ENCODE assay signal across 9 mouse cellular contexts in genomic region chr5:129914024-129914423, GRCm38 (mm10). TPM values are rescaled to one million over a fixed set of nuclear protein-coding genes. Genes with fewer than 3 reads are reported as not detected.
DNase-seq lines count a peak whose midpoint lies in the region; ATAC-seq and TF ChIP-seq lines count a peak whose summit lies in the region.
"Had no signal": no experiment of that assay in that cellular context is flagged by ENCODE, and none has a peak within 500 bp of the region (broad histone marks: within the 10 kb centered on the region; RNA-seq: fewer than 3 reads in every experiment).

No protein-coding gene starts in this region.

- DNase-seq in cerebellum, adult 18-20 months: peak; percentile 22 to 33
- no peak for DNase-seq in layer of hippocampus, adult 2 months (ENCODE audit: low spot score in 2 of 2)
- DNase-seq in layer of hippocampus, postnatal 36 days: no peak
- DNase-seq in liver, embryonic 14.5 days (ENCODE audit: low read depth in 3 of 3, low spot score in 3 of 3): no peak
- peak; percentile 72 for DNase-seq in splenic B cell, adult 2 months (ENCODE audit: low read depth, low spot score)

- H3K4me3 ChIP-seq in layer of hippocampus, adult 2 months: no peak overlapping the region
- H3K4me3 ChIP-seq in liver, embryonic 14.5 days (ENCODE audit: insufficient read depth in 1 of 2, low read depth in 2 of 2, low read length in 2 of 2): no peak overlapping the region
- H3K4me3 ChIP-seq: stomach, embryonic 15.5 days had no signal

- WGBS in liver, embryonic 14.5 days (ENCODE audit: insufficient replicate concordance): 32% methylated on average over 2 of the region's 2 CpGs

- TF ChIP-seq EP300 in liver, embryonic 14.5 days (IDR thresholded peaks at IDR 0.05; ENCODE audit: low read depth): no peak

- peak; percentile 67 for TF ChIP-seq CTCF in layer of hippocampus, adult 2 months (conservative IDR thresholded peaks at IDR 0.05)
- peak; percentile 88 for TF ChIP-seq CTCF in liver, embryonic 14.5 days (IDR thresholded peaks at IDR 0.05; ENCODE audit: low read depth)

- H3K9me3 ChIP-seq in liver, embryonic 14.5 days (ENCODE audit: control insufficient read depth, low read length): no peaks in the 10 kb centered on the region
- H3K9me3 ChIP-seq: stomach, embryonic 15.5 days had no signal

- no peak overlapping the region for H3K27ac ChIP-seq in layer of hippocampus, adult 2 months
- no peak overlapping the region for H3K27ac ChIP-seq in liver, embryonic 14.5 days
- H3K27ac ChIP-seq: stomach, embryonic 15.5 days had no signal

- H3K27me3 ChIP-seq in liver, embryonic 14.5 days (ENCODE audit: control insufficient read depth, insufficient read depth, low read length): peaks cover 2% of the 10 kb centered on the region; the same call in 1 of the 2 replicates
- H3K27me3 ChIP-seq in splenic B cell, adult 2 months (ENCODE audit: control insufficient read depth, insufficient read depth, low read length, poor library complexity, severe bottlenecking): no peaks in the 10 kb centered on the region
- H3K27me3 ChIP-seq: stomach, embryonic 15.5 days had no signal

- H3K36me3 ChIP-seq in liver, embryonic 14.5 days (replicated peaks; ENCODE audit: control insufficient read depth, insufficient read depth, low read depth): no peaks in the 10 kb centered on the region
- H3K36me3 ChIP-seq in splenic B cell, adult 2 months (ENCODE audit: control insufficient read depth, insufficient read depth, low read length, poor library complexity, severe bottlenecking): no peaks in the 10 kb centered on the region
- H3K36me3 ChIP-seq: stomach, embryonic 15.5 days had no signal

- no peak overlapping the region for H3K9ac ChIP-seq in liver, embryonic 14.5 days (replicated peaks)
- H3K9ac ChIP-seq: stomach, embryonic 15.5 days had no signal

- ATAC-seq in cerebellum, adult (ENCODE audit: insufficient number of reproducible peaks, low FRiP score, low TSS enrichment): no peak
- ATAC-seq in common myeloid progenitor, adult 5-6 weeks (replicated peaks; ENCODE audit: low read depth, poor library complexity, severe bottlenecking): peak; percentile 88
- peak; percentile 25; the same call in 1 of the 2 replicates for ATAC-seq in liver, embryonic 14.5 days (ENCODE audit: insufficient read depth)
- ATAC-seq in frontal cortex, adult (ENCODE audit: low TSS enrichment): no peak; the same call in 1 of the 2 replicates

- peaks cover 3 to 7% of the 10 kb centered on the region in 2 experiments; a peak in 2 of 4 replicates for H3K4me1 ChIP-seq in liver, embryonic 14.5 days (replicated peaks; ENCODE audit: control insufficient read depth in 2 of 2, insufficient read depth in 2 of 2, low read length in 1 of 2)
- H3K4me1 ChIP-seq: stomach, embryonic 15.5 days had no signal

- H3K4me2 ChIP-seq in liver, embryonic 14.5 days (ENCODE audit: low read depth): no peak overlapping the region
- H3K4me2 ChIP-seq: stomach, embryonic 15.5 days had no signal

RNA-seq across cellular contexts. Expression of gene Nupr1l, which starts 5.7 kb away (rescaled TPM):
- total RNA-seq in layer of hippocampus, adult 2 months (2021): 1 to 10 TPM; 1.4 to 2.8 TPM
- total RNA-seq in layer of hippocampus, postnatal 36 days (2021): 1 to 10 TPM; 1.9 to 3.8 TPM
- 0.68 and 1.6 TPM in 2 replicates for total RNA-seq in common myeloid progenitor, adult 5-6 weeks (2017)
- polyA plus RNA-seq in liver, embryonic 14.5 days (2012; rRNA removed): 0.26 and 0.61 TPM in 2 replicates
- 0.71 and 0.72 TPM in 2 replicates for polyA plus RNA-seq in liver, embryonic 14.5 days (2014; fragmentation: Nextera tagmentation; extraction: Ambion mirVana)

RNA-seq across cellular contexts. Expression of gene Phkg1, which starts 15.7 kb away (rescaled TPM):
- total RNA-seq in layer of hippocampus, adult 2 months (2021): 10 to 100 TPM; 21.6 to 24.3 TPM
- 10 to 100 TPM; 23.0 to 23.1 TPM for total RNA-seq in layer of hippocampus, postnatal 36 days (2021)
- total RNA-seq in common myeloid progenitor, adult 5-6 weeks (2017): 0.09 and 1.1 TPM in 2 replicates
- polyA plus RNA-seq in liver, embryonic 14.5 days (2012; rRNA removed): 0.05 and 0.10 TPM in 2 replicates
- polyA plus RNA-seq in liver, embryonic 14.5 days (2014; fragmentation: Nextera tagmentation; extraction: Ambion mirVana): 0.10 and 0.18 TPM in 2 replicates

RNA-seq across cellular contexts. Expression of gene Zbed5, which starts 18.5 kb away (rescaled TPM):
- total RNA-seq in layer of hippocampus, adult 2 months (2021): 1 to 10 TPM; 5.1 to 6.2 TPM
- 1 to 10 TPM; 4.5 to 4.9 TPM for total RNA-seq in layer of hippocampus, postnatal 36 days (2021)
- 3.7 and 8.4 TPM in 2 replicates for total RNA-seq in common myeloid progenitor, adult 5-6 weeks (2017)
- 0.43 and 0.70 TPM in 2 replicates for polyA plus RNA-seq in liver, embryonic 14.5 days (2012; rRNA removed)
- polyA plus RNA-seq in liver, embryonic 14.5 days (2014; fragmentation: Nextera tagmentation; extraction: Ambion mirVana): 0.67 and 1.4 TPM in 2 replicates

RNA-seq across cellular contexts. Expression of gene Chchd2, which starts 26.8 kb away (rescaled TPM):
- total RNA-seq in layer of hippocampus, adult 2 months (2021): 100 to 1,000 TPM; 431 to 461 TPM
- total RNA-seq in layer of hippocampus, postnatal 36 days (2021): 100 to 1,000 TPM; 437 to 493 TPM
- 210 and 211 TPM in 2 replicates for total RNA-seq in common myeloid progenitor, adult 5-6 weeks (2017)
- polyA plus RNA-seq in liver, embryonic 14.5 days (2012; rRNA removed): 452 and 500 TPM in 2 replicates
- polyA plus RNA-seq in liver, embryonic 14.5 days (2014; fragmentation: Nextera tagmentation; extraction: Ambion mirVana): 630 and 646 TPM in 2 replicates

RNA-seq across cellular contexts. Expression of gene Vkorc1l1, which starts 27.7 kb away (rescaled TPM):
- total RNA-seq in layer of hippocampus, adult 2 months (2021): 10 to 100 TPM; 42.2 to 44.0 TPM
- 10 to 100 TPM; 42.0 to 44.4 TPM for total RNA-seq in layer of hippocampus, postnatal 36 days (2021)
- 39.8 and 42.5 TPM in 2 replicates for total RNA-seq in common myeloid progenitor, adult 5-6 weeks (2017)
- 16.5 and 16.6 TPM in 2 replicates for polyA plus RNA-seq in liver, embryonic 14.5 days (2012; rRNA removed)
- 16.2 and 17.5 TPM in 2 replicates for polyA plus RNA-seq in liver, embryonic 14.5 days (2014; fragmentation: Nextera tagmentation; extraction: Ambion mirVana)

Comparison
In these comparisons a context has a peak if more than half of its experiments do, and no peak if none do; other contexts are left out.
1. DNase-seq: peak in cerebellum, adult 18-20 months (2 of 2) and splenic B cell, adult 2 months (single experiment); none in layer of hippocampus, adult 2 months (0 of 2), layer of hippocampus, postnatal 36 days (0 of 2) and liver, embryonic 14.5 days (0 of 3).
2. ATAC-seq: peak in common myeloid progenitor, adult 5-6 weeks (single experiment) and liver, embryonic 14.5 days (single experiment); none in cerebellum, adult (single experiment) and frontal cortex, adult (single experiment).
3. RNA of gene Phkg1, which starts 15.7 kb away (total RNA-seq): 21.6 to 24.3 TPM in layer of hippocampus, adult 2 months and 23.0 to 23.1 TPM in layer of hippocampus, postnatal 36 days; 0.09 to 1.1 TPM in common myeloid progenitor, adult 5-6 weeks; every median in the first group is over 10 times any median in the second.